Mouse (Mus musculus) CH12.LX (cell line): ENCODE measurements around the gene Gm44790. TPM values are rescaled to one million over a fixed set of nuclear protein-coding genes. Genes with fewer than 3 reads are reported as not detected.
A peak's percentile ranks its signal among the peaks of the same experiment; 100 is the strongest.

Experiments used
- DNase-seq: peaks from one replicate; pipeline ENCODE4 v3.0.0-alpha.2; 2013; ENCODE audit errors: extremely low read depth
- H3K27ac ChIP-seq: 2 replicates; pipeline ENCODE4 v1.5.1; 2012; ENCODE audit warnings: low read depth, mild to moderate bottlenecking, control low read depth, moderate library complexity; ENCODE audit not compliant: insufficient read depth
- H3K27me3 ChIP-seq: replicated peaks from 2 replicates; pipeline ENCODE3; 2012; ENCODE audit warnings: inconsistent platforms
- H3K36me3 ChIP-seq, 2 experiments: replicated peaks in 1 of 2; 2 replicates each; pipeline versions ENCODE3 to v1.6.1; 2012; ENCODE audit warnings: inconsistent platforms in 1 of 2, low read length in 1 of 2, mild to moderate bottlenecking in 1 of 2, mixed read lengths in 1 of 2, moderate library complexity in 1 of 2; ENCODE audit not compliant: control insufficient read depth in 1 of 2, insufficient read depth in 1 of 2
- H3K4me1 ChIP-seq, 2 experiments: 2 replicates each; pipeline ENCODE4 v1.6.1; 2012; ENCODE audit warnings: inconsistent platforms in 1 of 2, moderate library complexity in 1 of 2; ENCODE audit not compliant: insufficient read depth in 2 of 2, control insufficient read depth in 1 of 2
- H3K4me2 ChIP-seq: 2 replicates; pipeline ENCODE4 v1.6.1; 2012; ENCODE audit warnings: low read depth, mild to moderate bottlenecking, control low read depth; ENCODE audit not compliant: poor library complexity, insufficient read depth, severe bottlenecking
- H3K4me3 ChIP-seq, 3 experiments: fragments of 150-350 bp in 1 of 3; sonication (generic) in 1 of 3; replicated peaks in 1 of 3; 2 replicates each; pipeline versions ENCODE3 to v1.5.1; 2011 to 2012; ENCODE audit warnings: low read depth in 2 of 3, low read length in 2 of 3, mild to moderate bottlenecking in 2 of 3, moderate library complexity in 2 of 3, control low read depth in 1 of 3, improper control_type of control experiment in 1 of 3, inconsistent platforms in 1 of 3, mixed read lengths in 1 of 3; ENCODE audit not compliant: poor library complexity in 1 of 3
- H3K79me2 ChIP-seq: replicated peaks from 2 replicates; pipeline ENCODE4 v1.6.1; 2012; ENCODE audit warnings: mild to moderate bottlenecking, moderate library complexity; ENCODE audit not compliant: control insufficient read depth, poor library complexity, insufficient read depth, severe bottlenecking; ENCODE audit errors: extremely low read depth
- H3K9ac ChIP-seq: 2 replicates; pipeline ENCODE4 v1.6.1; 2012; ENCODE audit warnings: low read depth, mild to moderate bottlenecking, control low read depth, moderate library complexity; ENCODE audit not compliant: insufficient read depth
- H3K9me3 ChIP-seq: replicated peaks from 2 replicates; pipeline ENCODE3; 2012; ENCODE audit warnings: low read length, inconsistent platforms, mixed read lengths
- BHLHE40 ChIP-seq: IDR thresholded peaks from 2 replicates; pipeline ENCODE4 v1.6.1; 2011; ENCODE audit warnings: mild to moderate bottlenecking, low read depth, low read length, improper control_type of control experiment
- CHD1 ChIP-seq: IDR thresholded peaks from 2 replicates; pipeline ENCODE4 v1.6.1; 2012; ENCODE audit warnings: low read depth, low read length, improper control_type of control experiment, inconsistent platforms
- CHD2 ChIP-seq: IDR thresholded peaks from 2 replicates; pipeline ENCODE4 v1.6.1; 2011; ENCODE audit warnings: low read length, improper control_type of control experiment
- CTCF ChIP-seq, 2 experiments: IDR thresholded peaks in 1 of 2; conservative IDR thresholded peaks in 1 of 2; 2 replicates each; pipeline ENCODE4 v1.5.1; 2011 to 2012; ENCODE audit warnings: low read depth in 2 of 2, low read length in 2 of 2, improper control_type of control experiment in 1 of 2, inconsistent platforms in 1 of 2, mild to moderate bottlenecking in 1 of 2, moderate library complexity in 1 of 2
- EP300 ChIP-seq: IDR thresholded peaks from 2 replicates; pipeline ENCODE4 v1.6.1; 2011; ENCODE audit warnings: low read length, improper control_type of control experiment
- ETS1 ChIP-seq: conservative IDR thresholded peaks from 2 replicates; pipeline ENCODE4 v1.6.1; 2012; ENCODE audit warnings: low read depth, mild to moderate bottlenecking, inconsistent platforms, low read length, improper control_type of control experiment, moderate library complexity
- HCFC1 ChIP-seq: IDR thresholded peaks from 2 replicates; pipeline ENCODE4 v1.6.1; 2012; ENCODE audit warnings: low read depth, mild to moderate bottlenecking, inconsistent platforms, low read length, improper control_type of control experiment
- IRF4 ChIP-seq: IDR thresholded peaks from 2 replicates; pipeline ENCODE4 v1.6.1; 2014; ENCODE audit warnings: low read depth, mild to moderate bottlenecking, inconsistent platforms, low read length, improper control_type of control experiment
- JUN ChIP-seq: IDR thresholded peaks from 2 replicates; pipeline ENCODE4 v1.6.1; 2011; ENCODE audit warnings: low read depth, mild to moderate bottlenecking, low read length, improper control_type of control experiment, moderate library complexity; ENCODE audit not compliant: insufficient read depth
- MAFK ChIP-seq: IDR thresholded peaks from 2 replicates; pipeline ENCODE4 v1.6.1; 2011; ENCODE audit warnings: low read length, improper control_type of control experiment; ENCODE audit not compliant: insufficient replicate concordance
- MAX ChIP-seq: IDR thresholded peaks from 2 replicates; pipeline ENCODE4 v1.6.1; 2011; ENCODE audit warnings: low read length, improper control_type of control experiment
- MAZ ChIP-seq: IDR thresholded peaks from 2 replicates; pipeline ENCODE4 v1.6.1; 2012; ENCODE audit warnings: low read depth, mild to moderate bottlenecking, inconsistent platforms, low read length, improper control_type of control experiment, moderate library complexity
- MXI1 ChIP-seq: IDR thresholded peaks from 2 replicates; pipeline ENCODE4 v1.6.1; 2011; ENCODE audit warnings: mild to moderate bottlenecking, low read depth, low read length, improper control_type of control experiment
- MYC ChIP-seq: IDR thresholded peaks from 2 replicates; pipeline ENCODE4 v1.6.1; 2011; ENCODE audit warnings: low read depth, mild to moderate bottlenecking, improper control_type of control experiment, low read length
- NELFE ChIP-seq: IDR thresholded peaks from 2 replicates; pipeline ENCODE4 v1.6.1; 2011; ENCODE audit warnings: low read depth, low read length, improper control_type of control experiment
- RAD21 ChIP-seq: IDR thresholded peaks from 2 replicates; pipeline ENCODE4 v1.6.1; 2011; ENCODE audit warnings: low read depth, mild to moderate bottlenecking, low read length, improper control_type of control experiment, moderate library complexity
- SIN3A ChIP-seq: IDR thresholded peaks from 2 replicates; pipeline ENCODE4 v1.6.1; 2012; ENCODE audit warnings: low read length, improper control_type of control experiment, inconsistent platforms
- UBTF ChIP-seq: IDR thresholded peaks from 2 replicates; pipeline ENCODE4 v1.6.1; 2012; ENCODE audit warnings: low read depth, mild to moderate bottlenecking, inconsistent platforms, low read length, improper control_type of control experiment, moderate library complexity
- USF2 ChIP-seq: conservative IDR thresholded peaks from 2 replicates; pipeline ENCODE4 v1.6.1; 2011; ENCODE audit warnings: low read depth, low read length, improper control_type of control experiment
- ZKSCAN1 ChIP-seq: IDR thresholded peaks from 2 replicates; pipeline ENCODE4 v1.6.1; 2012; ENCODE audit warnings: low read depth, inconsistent platforms, low read length, improper control_type of control experiment, borderline replicate concordance
- ZNF384 ChIP-seq: IDR thresholded peaks from 2 replicates; pipeline ENCODE4 v1.6.1; 2012; ENCODE audit warnings: low read depth, low read length, improper control_type of control experiment, inconsistent platforms
- dilution Hi-C: fragments of 300-500 bp; cut with MboI; formaldehyde crosslinking; loops from 2 replicates; pipeline ENCODE4 v1.14.3; 2020; ENCODE audit warnings: low sequenced_read_pairs; ENCODE audit not compliant: extremely low pct_unique_long_range_greater_than_20kb, extremely low pct_ligation_motif_present
- in situ Hi-C: fragments of 300-500 bp; cut with MboI; formaldehyde crosslinking; loops from 3 replicates; pipeline ENCODE4 v1.14.3; 2019; ENCODE audit warnings: low sequenced_read_pairs, low pct_ligation_motif_present, low pct_unique_long_range_greater_than_20kb, mixed read lengths
- polyA plus RNA-seq: library from polyadenylated mRNA; unstranded; fragments of >175 nt; gene quantifications from 2 replicates; pipeline ENCODE4 v1.2.1, GENCODE M21; 2012; ENCODE audit warnings: low read depth; ENCODE audit not compliant: insufficient read length
- total RNA-seq, 2 experiments: library from RNA; depleted of rRNA; stranded (reverse); fragments of 300-350 nt in 1 of 2; fragments of >200 nt in 1 of 2; gene quantifications; 2 replicates each; pipeline ENCODE4 v1.2.3; 2012 to 2014

The Gm44790 gene
- total and polyA plus RNA-seq, 3 experiments, result not detected

DNA sequence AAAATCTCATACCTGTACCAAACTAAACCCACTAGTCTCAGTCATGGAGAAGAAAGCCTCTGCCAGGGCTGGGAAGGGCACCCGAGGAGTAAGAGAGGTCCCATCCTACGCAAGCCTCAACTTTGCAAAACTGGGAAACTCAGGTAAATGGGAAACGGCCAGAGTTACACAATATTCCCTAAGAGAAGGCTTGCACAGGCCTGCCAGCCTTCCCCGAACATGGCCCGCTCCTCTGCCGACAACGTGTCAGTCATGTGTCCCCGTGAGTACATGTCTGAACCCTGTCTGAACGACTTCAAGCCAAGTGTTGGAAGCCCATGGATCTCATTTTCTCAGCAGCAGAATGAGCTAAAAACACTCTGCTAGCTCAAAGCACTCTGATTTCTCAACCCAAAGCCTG, 31.4 kb upstream of the Gm44790 start:
- dilution Hi-C loops, result no loop called here
- H3K79me2 ChIP-seq, result no peaks in the 10 kb centered on the region; the same call in 1 of the 2 replicates
- in situ Hi-C loops, result no loop called here

DNA sequence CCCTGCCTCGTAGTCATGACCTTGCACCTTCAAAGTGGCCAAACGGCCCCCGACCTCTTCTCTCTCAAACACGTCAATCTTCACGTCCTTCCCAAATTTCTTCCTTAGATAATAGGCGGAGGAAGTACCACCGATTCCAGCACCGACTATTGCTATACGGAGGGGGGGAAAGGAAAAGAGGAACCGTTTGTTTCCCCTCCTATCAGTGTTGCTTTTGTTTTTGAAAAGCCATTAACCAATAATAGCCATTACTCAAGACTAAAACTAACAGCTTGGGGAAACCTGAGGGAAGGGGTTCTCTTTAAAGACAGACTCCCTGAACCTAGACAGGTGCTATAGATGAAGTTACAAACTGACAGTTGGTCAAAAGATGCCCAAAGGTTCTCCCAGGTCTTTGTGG, 30.5 kb upstream of the Gm44790 start:
- in situ Hi-C loops, result no loop called here

More for the DNA sequence above, 31.4 kb upstream of the Gm44790 start:
- Histone ChIP-seq H3K4me2 (no peak overlapping the region), H3K4me3 (no peak overlapping the region), H3K4me1 (peaks cover 3 to 18% of the 10 kb centered on the region in 2 experiments; a peak in 3 of 4 replicates), H3K27ac (no peak overlapping the region), H3K9ac (no peak overlapping the region), H3K36me3 (peaks cover 26 to 38% of the 10 kb centered on the region in 2 experiments), H3K27me3 (peaks cover 7% of the 10 kb centered on the region), H3K9me3 (no peaks in the 10 kb centered on the region)
- DNase-seq, result no peak
- TF ChIP-seq MXI1 (no peak), RAD21 (no peak), CHD2 (no peak), MYC (no peak), MAZ (no peak), USF2 (no peak), CTCF (conservative IDR thresholded peaks at IDR 0.05 in 1 of 2, IDR thresholded peaks at IDR 0.05 in 1 of 2; ENCODE audit: low read depth in 2 of 2, low read length in 2 of 2) (no peak), HCFC1 (no peak), JUN (no peak), IRF4 (no peak)

More for the DNA sequence above, 30.5 kb upstream of the Gm44790 start:
- Histone ChIP-seq H3K9ac (peak overlapping the region; percentile 62), H3K4me1 (peaks cover 3 to 21% of the 10 kb centered on the region in 2 experiments; a peak in 3 of 4 replicates)
- no peak for TF ChIP-seq MYC
- no peak for TF ChIP-seq BHLHE40
- no peak for TF ChIP-seq CHD1
- TF ChIP-seq MAX, result no peak
- TF ChIP-seq USF2, result no peak
- no peak for TF ChIP-seq MAFK
- TF ChIP-seq MXI1, result no peak
- no peak for TF ChIP-seq ZKSCAN1
- no peak for TF ChIP-seq EP300
- no peak for TF ChIP-seq SIN3A
- no peak for TF ChIP-seq NELFE
- no peak for TF ChIP-seq ZNF384
- TF ChIP-seq RAD21, result no peak
- TF ChIP-seq JUN, result no peak
- TF ChIP-seq ETS1, result no peak
- TF ChIP-seq UBTF, result no peak
- TF ChIP-seq, all 38 proteins: peak for 0
- Histone ChIP-seq H3K27ac (no peak overlapping the region), H3K9me3 (no peaks in the 10 kb centered on the region), H3K79me2 (no peaks in the 10 kb centered on the region; the same call in 1 of the 2 replicates), H3K36me3 (peaks cover 16 to 29% of the 10 kb centered on the region in 2 experiments), H3K4me3 (peak overlapping the region; percentile 82 to 87 (median 84)), H3K4me2 (peak overlapping the region; percentile 92), H3K27me3 (peaks cover 8% of the 10 kb centered on the region)
- dilution Hi-C loops, result no loop called here
- no peak for DNase-seq
